Mouse (Mus musculus) frontal cortex, adult (tissue): Measurements from ENCODE around the gene Hoxa6.

Experiments used
- ATAC-seq: cut with Nextera tagmentation; 2 replicates; pipeline ENCODE4 v1.9.2; 2017; ENCODE audit warnings: mild to moderate bottlenecking, moderate library complexity, mixed read lengths; ENCODE audit not compliant: low TSS enrichment

The Hoxa6 gene

DNA sequence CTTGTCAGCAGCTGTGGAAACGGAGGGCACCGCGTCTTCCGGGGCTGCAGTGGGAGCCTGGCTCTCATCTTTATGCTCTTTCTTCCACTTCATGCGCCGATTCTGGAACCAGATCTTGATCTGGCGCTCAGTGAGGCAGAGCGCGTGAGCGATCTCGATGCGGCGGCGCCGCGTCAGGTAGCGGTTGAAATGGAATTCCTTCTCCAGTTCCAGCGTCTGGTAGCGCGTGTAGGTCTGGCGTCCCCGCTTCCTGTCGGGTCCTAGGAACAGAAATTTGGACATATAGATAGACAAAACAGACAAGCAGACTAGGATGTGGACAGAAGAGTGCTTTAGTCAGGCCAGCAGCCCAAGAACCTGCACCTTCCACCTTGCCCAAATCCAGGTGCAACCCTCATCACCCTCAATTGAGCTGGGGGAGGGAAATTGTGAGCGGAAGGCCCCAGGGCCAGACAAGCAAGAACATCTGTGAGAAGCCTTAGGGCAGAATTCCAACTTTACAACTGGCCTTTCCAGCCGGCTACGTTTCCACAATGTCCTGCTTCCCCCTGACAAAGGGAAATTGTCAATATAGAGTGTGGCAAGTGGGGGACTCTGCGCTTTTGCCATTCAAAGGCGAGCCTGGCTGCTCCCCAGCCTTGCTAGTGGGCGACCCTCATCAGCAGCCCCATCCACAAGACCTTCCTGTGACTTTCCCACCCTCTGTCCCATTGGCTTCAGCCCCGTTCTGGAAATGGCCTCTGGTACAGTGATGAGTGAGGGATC is 7.4 kb upstream of the Hoxa6 start:
- no peak for ATAC-seq

- ATAC-seq: no peak
Measured at GRCm38 (mm10) chr6:52215070-52215469, 6.5 kb upstream of the Hoxa6 start.

GRCm38 (mm10) chr6:52214271-52214670 is 5.7 kb upstream of the Hoxa6 start:
- ATAC-seq: no peak

DNA sequence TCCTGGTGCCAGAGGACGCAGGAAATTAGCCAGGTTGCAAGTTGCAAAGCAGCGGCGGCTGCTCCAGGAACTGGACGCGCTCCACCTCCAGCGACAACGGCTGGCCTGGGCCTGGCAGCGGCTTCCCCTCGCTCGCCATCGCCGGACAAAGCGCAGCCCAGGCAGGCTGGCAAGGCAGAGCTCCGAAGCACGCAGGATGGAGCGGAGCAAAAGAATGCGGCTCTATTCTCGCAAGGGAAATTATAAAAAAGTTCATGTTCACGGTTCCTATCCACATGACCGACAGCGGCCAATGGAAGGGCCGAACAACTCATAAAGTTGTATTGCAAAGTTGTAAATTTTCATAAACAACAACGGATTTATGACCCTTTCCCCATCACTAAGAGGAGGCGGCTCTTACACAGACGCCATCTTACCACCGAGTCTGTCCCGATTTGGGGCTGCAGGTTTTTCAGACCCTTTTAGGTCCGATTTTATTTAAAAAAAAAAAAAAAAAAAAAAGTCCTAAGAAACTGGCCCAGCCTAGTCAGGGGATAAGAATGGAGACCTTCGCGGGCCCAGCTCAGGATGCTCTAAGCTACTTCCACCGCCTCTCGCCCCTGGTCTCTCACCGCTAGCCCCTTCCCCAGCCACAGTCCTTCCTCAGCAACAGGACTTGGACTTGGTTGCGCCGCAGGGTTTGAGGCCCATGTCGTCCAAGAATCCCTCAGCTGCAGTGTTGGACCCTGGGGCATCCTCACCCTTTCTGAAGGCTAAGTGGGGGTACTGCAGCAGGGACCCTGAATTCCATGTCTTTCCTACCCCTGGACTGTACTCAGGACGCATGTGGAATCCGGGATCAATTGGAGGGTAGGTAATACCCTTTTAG is 4.8 kb upstream of the Hoxa6 start, which contains the start of the genes Hoxa3 and Gm28308:
TSS of gene Hoxa3 (minus strand) at position 218 of the 868 bp plus-strand sequence.
TSS of gene Gm28308 (minus strand) at position 221 of the 868 bp plus-strand sequence.
- ATAC-seq: no peak

- no peak for ATAC-seq
Measured at GRCm38 (mm10) chr6:52212556-52213118, 4.1 kb upstream of the Hoxa6 start.

GRCm38 (mm10) chr6:52211961-52212360 is 3.4 kb upstream of the Hoxa6 start:
- no peak for ATAC-seq

DNA sequence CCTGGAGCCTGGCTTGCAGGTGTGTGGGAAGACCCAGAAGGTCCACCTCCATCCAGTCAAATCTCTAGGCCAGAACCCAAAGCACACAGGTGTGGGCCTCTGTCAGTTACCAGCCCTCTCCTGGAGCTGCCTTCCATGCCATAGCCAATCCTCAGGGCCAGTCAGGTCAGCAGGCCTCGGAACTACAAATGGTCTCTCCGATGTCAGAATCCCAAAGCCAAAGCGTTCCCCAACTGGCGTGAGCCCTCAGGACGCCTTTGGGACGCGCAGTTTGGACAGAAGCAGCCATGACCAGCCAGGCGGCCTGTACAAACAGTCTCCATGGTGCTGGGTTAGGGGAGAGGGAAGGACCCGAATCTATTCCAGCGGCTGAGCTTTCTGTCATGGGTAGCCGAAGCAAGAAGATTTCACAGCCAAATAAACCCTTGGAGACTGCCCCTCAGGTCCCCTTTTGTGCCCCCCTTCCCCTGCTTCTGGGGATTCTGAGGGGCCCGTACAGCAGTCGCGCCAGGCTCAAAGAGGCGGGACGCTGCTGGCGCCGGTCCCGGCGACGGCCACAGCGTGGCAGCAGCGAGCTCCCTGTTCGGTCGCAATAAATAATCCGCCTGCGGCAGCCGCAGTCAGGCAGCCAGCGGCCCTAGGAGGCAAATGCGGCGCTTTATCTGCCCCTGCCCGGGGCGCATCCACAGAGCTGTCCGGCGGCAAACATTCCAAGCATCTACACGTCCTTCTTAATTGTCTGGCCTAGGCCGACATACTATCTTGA is 2.8 kb upstream of the Hoxa6 start:
- peak; percentile 50 for ATAC-seq

DNA sequence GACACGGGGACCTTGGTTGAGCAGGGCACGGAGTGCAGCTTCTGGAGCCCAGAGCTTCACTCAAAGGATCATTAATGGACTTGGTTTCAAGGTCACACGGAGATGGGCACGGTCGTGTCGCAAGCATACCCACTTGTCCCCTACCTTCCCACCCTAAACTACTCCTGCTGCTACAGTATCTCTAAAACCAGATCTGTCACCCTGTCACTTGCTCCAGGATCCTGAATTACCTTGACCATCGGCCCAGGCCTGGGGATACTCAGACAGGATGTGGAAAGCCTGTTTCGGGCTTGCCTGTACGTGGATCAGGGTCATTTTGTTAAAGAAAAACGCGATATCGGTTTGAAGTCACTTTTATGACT is 1.1 kb upstream of the Hoxa6 start:
- ATAC-seq: no peak

DNA sequence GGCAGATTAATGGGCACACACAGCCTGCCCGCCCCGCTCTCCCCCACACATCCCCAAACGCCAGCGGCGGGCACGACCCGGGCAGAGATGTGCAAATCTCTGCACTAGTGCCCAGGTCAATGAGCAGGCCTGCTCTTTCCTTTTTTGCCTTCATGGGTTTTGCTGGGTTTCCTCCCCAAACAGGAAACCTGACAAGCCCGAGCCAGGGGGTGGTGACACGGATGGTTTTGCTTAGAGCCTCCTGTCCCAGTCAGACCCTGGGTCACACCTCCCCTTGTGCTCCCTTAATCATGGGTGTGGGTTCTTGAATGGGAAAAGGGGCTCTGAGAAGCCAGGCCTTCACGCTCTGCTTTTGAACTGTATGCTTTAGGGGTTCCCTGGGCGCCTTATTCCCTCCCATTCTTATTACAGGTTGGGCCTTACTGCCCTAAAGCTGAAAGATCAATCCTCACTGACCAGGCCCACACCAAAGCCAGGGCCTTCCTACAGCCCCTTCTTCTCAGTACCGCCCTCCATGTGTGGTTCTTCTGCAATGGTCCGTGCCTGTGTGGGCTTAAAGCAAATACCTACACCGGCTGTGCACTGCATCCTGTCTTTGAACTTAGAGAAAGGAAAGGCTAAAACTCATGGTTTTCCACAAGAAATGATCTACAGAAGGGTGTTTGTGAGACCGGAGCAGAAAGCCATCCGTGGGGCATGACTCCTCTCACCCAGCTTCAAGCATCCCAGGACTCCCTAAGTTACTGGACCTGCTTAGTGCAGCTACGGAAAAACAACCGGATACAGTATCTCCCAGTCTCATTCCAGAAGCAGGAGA is 554 bp upstream of the Hoxa6 start:
- no peak for ATAC-seq

DNA sequence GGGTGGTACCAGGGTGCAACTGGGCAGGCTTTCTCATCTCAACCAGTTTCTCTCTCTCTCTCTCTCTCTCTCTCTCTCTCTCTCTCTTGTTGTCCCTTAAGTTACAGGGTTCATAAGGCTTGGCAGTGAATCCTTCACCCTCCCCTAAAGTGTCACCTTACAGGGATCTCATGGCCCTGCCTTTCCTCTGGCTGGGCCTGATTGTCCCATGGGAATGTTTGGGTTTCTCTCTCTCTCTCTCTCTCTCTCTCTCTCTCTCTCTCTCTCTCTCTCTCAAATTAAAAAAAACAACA is 892 bp downstream of the Hoxa6 start:
- ATAC-seq: no peak

DNA sequence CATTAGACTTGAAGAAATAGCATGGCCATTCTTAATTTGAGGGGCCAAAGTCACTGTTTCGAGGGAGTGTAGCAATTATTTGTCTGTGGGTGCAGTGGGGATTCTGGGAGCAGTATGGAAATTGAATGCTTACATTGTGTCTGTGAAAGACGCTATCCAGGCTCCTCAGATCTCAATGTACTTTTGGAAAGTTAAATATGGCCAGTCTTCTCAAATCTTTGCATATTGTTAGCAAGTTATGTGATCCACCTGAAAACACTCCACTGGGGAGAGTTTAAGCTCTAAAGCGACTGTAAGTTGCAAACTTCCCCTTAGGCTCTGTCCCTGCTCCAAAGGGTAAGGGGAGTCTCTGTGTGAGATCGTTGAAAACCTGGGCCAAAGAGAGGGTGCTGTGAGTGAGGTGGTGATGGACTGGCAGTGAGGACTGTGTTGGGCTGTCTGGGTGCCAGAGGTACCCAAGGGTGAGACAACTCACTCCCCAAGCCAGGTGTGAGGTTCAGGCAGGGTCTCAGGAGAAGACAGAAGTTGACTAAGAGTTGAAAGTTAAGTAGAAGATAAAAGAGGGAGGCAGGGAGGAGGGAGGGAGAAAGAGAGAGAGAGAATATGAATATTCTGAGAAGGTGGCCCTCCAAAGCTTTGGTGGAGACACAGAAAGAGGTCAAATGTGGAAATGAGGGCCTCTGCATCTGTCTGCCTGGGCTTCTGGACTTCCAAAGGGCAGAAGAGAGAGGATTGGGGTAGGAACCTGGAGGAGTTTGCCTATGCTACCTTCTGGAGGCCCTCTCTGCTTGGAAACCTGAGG is 1.4 kb downstream of the Hoxa6 start:
- no peak for ATAC-seq

- no peak for ATAC-seq
Measured at GRCm38 (mm10) chr6:52205638-52206621, 2.6 kb downstream of the Hoxa6 start.

GRCm38 (mm10) chr6:52205221-52205620 is 3.3 kb downstream of the Hoxa6 start:
- no peak for ATAC-seq

DNA sequence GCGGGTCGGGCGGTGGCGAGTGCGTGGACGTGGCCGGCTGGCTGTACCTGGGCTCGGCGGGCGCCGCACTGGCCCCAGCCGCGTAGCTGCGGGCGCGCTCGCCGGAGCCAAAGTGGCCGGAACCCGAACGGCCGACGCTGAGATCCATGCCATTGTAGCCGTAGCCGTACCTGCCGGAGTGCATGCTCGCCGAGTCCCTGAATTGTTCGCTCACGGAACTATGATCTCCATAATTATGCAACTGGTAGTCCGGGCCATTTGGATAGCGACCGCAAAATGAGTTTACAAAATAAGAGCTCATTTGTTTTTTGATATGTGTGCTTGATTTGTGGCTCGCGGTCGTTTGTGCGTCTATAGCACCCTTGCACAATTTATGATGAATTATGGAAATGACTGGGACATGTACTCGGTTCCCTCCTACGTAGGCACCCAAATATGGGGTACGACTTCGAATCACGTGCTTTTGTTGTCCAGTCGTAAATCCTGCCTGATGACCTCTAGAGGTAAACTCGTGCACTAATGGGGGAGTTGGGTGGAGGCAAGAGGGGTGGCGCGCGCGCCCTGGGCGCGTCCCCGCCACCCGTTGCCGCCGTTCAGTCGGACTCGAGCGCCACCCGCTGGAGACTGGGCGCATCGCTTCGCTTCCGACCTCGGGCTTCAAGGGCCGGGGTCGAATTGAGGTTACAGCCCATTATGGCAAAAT is 4.3 kb downstream of the Hoxa6 start, which contains the start of gene Hoxa5:
TSS of gene Hoxa5 (minus strand) at position 538 of the 703 bp plus-strand sequence.
- ATAC-seq: no peak

DNA sequence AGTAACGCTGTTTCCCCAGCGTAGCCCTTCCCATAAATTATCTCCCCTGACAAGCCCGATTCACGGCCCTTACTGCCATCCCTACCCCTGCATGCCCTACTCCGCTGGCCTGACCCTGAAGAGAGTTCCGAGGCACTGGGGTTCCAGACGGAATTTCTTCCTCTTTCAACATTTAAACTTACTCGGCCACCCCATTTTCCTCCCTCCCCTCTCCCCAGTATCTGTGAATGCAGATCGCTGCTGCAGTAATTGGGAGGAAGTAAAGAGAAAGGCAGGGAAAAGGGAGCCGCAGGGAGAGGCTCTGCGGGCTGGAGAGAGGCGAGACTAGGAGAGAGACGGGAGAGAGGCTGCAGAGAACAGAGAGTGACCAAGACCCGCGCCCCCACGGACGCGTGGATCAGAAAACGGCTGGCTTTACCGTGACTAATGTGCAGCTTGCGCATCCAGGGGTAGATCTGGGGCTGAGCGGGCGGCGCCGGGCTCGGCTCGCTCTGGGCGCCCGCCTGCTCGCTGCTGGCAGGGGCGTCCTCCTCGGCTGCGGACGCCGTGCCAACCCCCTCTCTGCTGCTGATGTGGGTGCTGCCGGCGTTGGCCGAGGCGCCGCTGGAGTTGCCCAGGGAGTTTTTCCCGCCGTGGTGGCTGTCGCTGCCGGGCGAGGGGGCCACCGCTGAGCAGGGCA is 5.0 kb downstream of the Hoxa6 start:
- ATAC-seq: no peak

- no peak for ATAC-seq
Measured at GRCm38 (mm10) chr6:52203121-52203370, 5.5 kb downstream of the Hoxa6 start.

GRCm38 (mm10) chr6:52202362-52203120 is 6.0 kb downstream of the Hoxa6 start:
- ATAC-seq: no peak
